Mouse (Mus musculus): Measurements from ENCODE around the gene Cyba.

The Cyba gene

GRCm38 (mm10) chr8:122421376-122422070 is 11.2 kb downstream of the Cyba start, which contains the start of gene Il17c:
TSS of gene Il17c (plus strand) at chr8:122422020.
- no peak for DNase-seq (ENCODE audit: low spot score)

GRCm38 (mm10) chr8:122419881-122420555 is 12.7 kb downstream of the Cyba start:
- no peak for DNase-seq (ENCODE audit: low spot score)

GRCm38 (mm10) chr8:122415554-122415953 is 17.2 kb downstream of the Cyba start:
- DNase-seq (ENCODE audit: low spot score): no peak

- no peak for DNase-seq (ENCODE audit: low spot score)
These were observed 18.4 kb downstream of the Cyba start for GRCm38 (mm10) chr8:122414311-122414710.

GRCm38 (mm10) chr8:122407678-122408077 is 25.1 kb downstream of the Cyba start:
- DNase-seq (ENCODE audit: low spot score): no peak

- no peak for DNase-seq (ENCODE audit: low spot score)
These were observed 27.5 kb downstream of the Cyba start for GRCm38 (mm10) chr8:122405146-122405805.

GRCm38 (mm10) chr8:122398186-122398585 is 34.5 kb downstream of the Cyba start:
- no peak for DNase-seq (ENCODE audit: low spot score)

GRCm38 (mm10) chr8:122395291-122395690 is 37.4 kb downstream of the Cyba start:
- no peak for DNase-seq (ENCODE audit: low spot score)

- DNase-seq (ENCODE audit: low spot score): no peak
These were observed 39.0 kb downstream of the Cyba start for GRCm38 (mm10) chr8:122393717-122394116.

- no peak for DNase-seq (ENCODE audit: low spot score)
These were observed 42.0 kb downstream of the Cyba start for GRCm38 (mm10) chr8:122390758-122391157.

GRCm38 (mm10) chr8:122389357-122389756 is 43.4 kb downstream of the Cyba start:
- no peak for DNase-seq (ENCODE audit: low spot score)

GRCm38 (mm10) chr8:122383039-122383438 is 49.7 kb downstream of the Cyba start:
- no peak for DNase-seq (ENCODE audit: low spot score)

- DNase-seq (ENCODE audit: low spot score): peak; percentile 99
These were observed 56.1 kb downstream of the Cyba start, which contains the start of gene Zc3h18 for GRCm38 (mm10) chr8:122376365-122377231. TSS of gene Zc3h18 (plus strand) at chr8:122376609.

GRCm38 (mm10) chr8:122375751-122376364 is 56.9 kb downstream of the Cyba start:
- no peak for DNase-seq (ENCODE audit: low spot score)

GRCm38 (mm10) chr8:122375320-122375719 is 57.4 kb downstream of the Cyba start:
- no peak for DNase-seq (ENCODE audit: low spot score)
